Mouse (Mus musculus): ENCODE data around the gene Gart. TPM values are rescaled to one million over a fixed set of nuclear protein-coding genes. Genes with fewer than 3 reads are reported as not detected.
A peak's percentile ranks its signal among the peaks of the same experiment; 100 is the strongest.

The Gart gene
- polyA plus RNA-seq, 1 experiment from 2014 or later = 71.0 TPM

DNA sequence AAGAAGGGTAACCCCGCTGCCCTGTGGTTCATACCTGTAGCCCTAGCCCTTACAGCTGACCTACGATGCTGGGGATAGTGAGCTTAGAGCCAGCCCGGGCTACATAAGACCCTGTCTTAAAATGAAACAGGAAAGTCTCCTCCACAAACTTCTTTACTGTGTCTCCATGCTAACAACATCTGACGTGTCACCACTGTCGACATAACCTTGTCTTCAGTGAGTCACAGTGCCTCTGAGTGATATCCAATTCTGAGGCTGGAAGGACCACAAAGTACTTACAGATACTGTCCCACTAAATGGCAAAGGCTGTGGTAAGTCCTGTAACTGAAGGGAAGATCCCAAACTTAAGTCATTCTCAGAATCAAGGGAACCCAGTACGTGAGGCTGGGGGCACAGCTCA lies 60.5 kb downstream of the Gart start:
- TF ChIP-seq CTCF (IDR thresholded peaks at IDR 0.05; ENCODE audit: low read depth) = no peak
- no peaks in the 10 kb centered on the region for H3K27me3 ChIP-seq (ENCODE audit: insufficient read depth, low read length)
- H3K27ac ChIP-seq = no peak overlapping the region
- H3K4me3 ChIP-seq (replicated peaks; ENCODE audit: low read depth, low read length) = no peak overlapping the region
- H3K4me2 ChIP-seq (ENCODE audit: low read length) = no peak overlapping the region
- 0 out of 2 replicates have a peak, but pooled peaks cover 3% of the 10 kb centered on the region for H3K36me3 ChIP-seq (ENCODE audit: insufficient read depth, low read length)
- H3K9me3 ChIP-seq (replicated peaks; ENCODE audit: low read length) = no peaks in the 10 kb centered on the region
- WGBS = 92% methylated on average over 6 of the region's 6 CpGs
- ATAC-seq (replicated peaks; ENCODE audit: low FRiP score, low read depth) (no peak), DNase-seq (ENCODE audit: low spot score) (no peak)
- H3K9ac ChIP-seq (ENCODE audit: low read depth, low read length) = no peak overlapping the region
- peaks cover 8% of the 10 kb centered on the region; the same call in 1 of the 2 replicates for H3K4me1 ChIP-seq (replicated peaks; ENCODE audit: insufficient read depth, low read length)

DNA sequence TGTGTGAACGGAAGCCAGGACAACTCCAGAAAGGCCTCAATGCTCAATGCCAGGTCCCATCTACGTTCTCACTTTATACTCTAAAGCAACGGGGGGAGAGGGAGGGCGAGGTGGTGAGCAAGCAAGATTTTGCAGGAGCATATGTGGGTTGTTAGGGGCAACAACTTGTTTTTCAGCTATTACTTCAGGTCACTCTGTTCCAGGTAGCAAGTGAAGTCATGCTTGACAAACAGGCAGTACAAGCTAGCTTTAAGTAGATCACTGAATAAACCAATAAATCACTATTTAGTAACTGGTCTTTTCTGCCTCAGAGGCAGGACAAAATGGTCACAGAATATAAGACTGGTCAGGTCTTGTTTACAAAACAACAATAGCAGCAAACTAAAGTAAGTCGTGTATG lies 61.1 kb downstream of the Gart start:
- 0 out of 2 replicates have a peak, but pooled peaks cover 7% of the 10 kb centered on the region for H3K36me3 ChIP-seq (ENCODE audit: insufficient read depth, low read length)
- peaks cover 7% of the 10 kb centered on the region; the same call in 1 of the 2 replicates for H3K4me1 ChIP-seq (replicated peaks; ENCODE audit: insufficient read depth, low read length)
- no peaks in the 10 kb centered on the region for H3K9me3 ChIP-seq (replicated peaks; ENCODE audit: low read length)
- H3K9ac ChIP-seq (ENCODE audit: low read depth, low read length) = no peak overlapping the region
- no peak overlapping the region for H3K4me2 ChIP-seq (ENCODE audit: low read length)
- H3K4me3 ChIP-seq (replicated peaks; ENCODE audit: low read depth, low read length) = no peak overlapping the region
- no peak for TF ChIP-seq CTCF (IDR thresholded peaks at IDR 0.05; ENCODE audit: low read depth)
- DNase-seq (ENCODE audit: low spot score) = no peak
- 69% methylated on average over 5 of the region's 5 CpGs for WGBS
- peak; percentile 70 for ATAC-seq (replicated peaks; ENCODE audit: low FRiP score, low read depth)
- no peaks in the 10 kb centered on the region for H3K27me3 ChIP-seq (ENCODE audit: insufficient read depth, low read length)
- peak overlapping the region; percentile 47; the same call in 1 of the 2 replicates for H3K27ac ChIP-seq

- TF ChIP-seq CTCF (IDR thresholded peaks at IDR 0.05; ENCODE audit: low read depth) = peak; percentile 74
- H3K27me3 ChIP-seq (ENCODE audit: insufficient read depth, low read length) = no peaks in the 10 kb centered on the region
- 74% methylated on average over 2 of the region's 2 CpGs for WGBS
- no peak overlapping the region for H3K4me2 ChIP-seq (ENCODE audit: low read length)
- no peak overlapping the region for H3K27ac ChIP-seq
- peak; percentile 50 for DNase-seq (ENCODE audit: low spot score)
- H3K4me3 ChIP-seq (replicated peaks; ENCODE audit: low read depth, low read length) = no peak overlapping the region
- no peak overlapping the region for H3K9ac ChIP-seq (ENCODE audit: low read depth, low read length)
- no peaks in the 10 kb centered on the region for H3K4me1 ChIP-seq (replicated peaks; ENCODE audit: insufficient read depth, low read length)
- no peaks in the 10 kb centered on the region for H3K9me3 ChIP-seq (replicated peaks; ENCODE audit: low read length)
- 0 out of 2 replicates have a peak, but pooled peaks cover 8% of the 10 kb centered on the region for H3K36me3 ChIP-seq (ENCODE audit: insufficient read depth, low read length)
- ATAC-seq (replicated peaks; ENCODE audit: low FRiP score, low read depth) = no peak
Observed at GRCm38 (mm10) chr16:91582307-91582706, 64.4 kb downstream of the Gart start.

DNA sequence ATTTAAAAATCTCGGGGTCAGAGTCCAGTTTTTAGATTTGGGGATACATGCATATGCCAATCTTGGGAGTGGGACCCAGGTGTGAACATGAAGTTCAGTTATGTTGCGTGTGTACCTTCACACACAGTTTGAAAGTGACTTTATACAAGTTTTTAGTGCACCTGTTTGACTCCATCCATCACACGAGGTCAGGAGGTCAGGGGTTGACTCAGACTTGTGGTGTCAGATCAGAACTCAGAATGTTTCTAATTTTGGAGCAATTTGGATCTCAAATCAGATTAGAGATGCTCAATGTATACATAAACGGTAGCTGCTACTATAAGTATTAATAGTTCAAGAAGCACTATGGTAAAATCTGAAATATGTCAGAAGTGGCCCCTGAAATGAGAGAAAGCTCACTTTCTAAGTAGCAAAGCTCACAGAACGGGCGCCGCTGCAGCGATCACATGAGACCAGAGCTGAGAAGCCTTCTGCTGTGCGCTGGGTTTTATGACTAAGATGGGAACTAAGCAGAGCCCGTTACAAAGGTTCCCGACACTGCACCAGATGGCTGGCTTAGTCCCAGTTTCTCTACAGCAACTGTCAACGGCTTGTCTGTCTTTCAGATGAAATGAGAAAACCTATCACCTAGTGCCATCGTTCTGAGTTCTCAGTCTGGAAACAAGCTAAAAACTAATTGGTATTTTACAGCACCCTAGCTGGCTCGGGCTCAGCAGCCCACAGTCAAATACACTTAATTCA lies 67.6 kb downstream of the Gart start:
- Histone ChIP-seq H3K27ac (no peak overlapping the region), H3K4me2 (ENCODE audit: low read length) (no peak overlapping the region), H3K4me3 (replicated peaks; ENCODE audit: low read depth, low read length) (no peak overlapping the region), H3K4me1 (replicated peaks; ENCODE audit: insufficient read depth, low read length) (no peaks in the 10 kb centered on the region), H3K27me3 (ENCODE audit: insufficient read depth, low read length) (no peaks in the 10 kb centered on the region), H3K36me3 (ENCODE audit: insufficient read depth, low read length) (0 out of 2 replicates have a peak, but pooled peaks cover 16% of the 10 kb centered on the region), H3K9me3 (replicated peaks; ENCODE audit: low read length) (no peaks in the 10 kb centered on the region), H3K9ac (ENCODE audit: low read depth, low read length) (no peak overlapping the region)
- 66% methylated on average over 14 of the region's 14 CpGs for WGBS
- no peak for DNase-seq (ENCODE audit: low spot score)
- TF ChIP-seq CTCF (IDR thresholded peaks at IDR 0.05; ENCODE audit: low read depth) = no peak
- no peak for ATAC-seq (replicated peaks; ENCODE audit: low FRiP score, low read depth)

DNA sequence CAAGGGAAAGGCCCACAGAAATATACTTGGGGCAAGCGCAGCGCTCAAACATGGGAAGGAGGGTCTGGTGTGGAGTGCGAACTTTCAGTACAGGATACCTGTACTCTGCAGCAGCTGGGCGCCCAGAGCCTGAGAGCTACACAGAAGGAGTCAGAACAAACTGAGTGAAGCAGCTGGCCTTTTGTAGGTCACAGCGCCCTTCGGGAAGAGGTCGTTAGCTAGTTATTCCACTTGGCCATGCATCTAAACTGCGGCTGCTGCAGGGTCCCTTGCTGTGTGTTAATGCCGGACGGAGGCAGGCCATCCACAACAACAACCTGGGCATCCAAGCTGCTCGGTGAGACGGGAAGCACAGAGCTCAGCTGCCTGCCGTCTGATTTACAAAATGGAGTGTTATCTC lies 71.6 kb downstream of the Gart start:
- Histone ChIP-seq H3K4me2 (ENCODE audit: low read length) (no peak overlapping the region), H3K9ac (ENCODE audit: low read depth, low read length) (no peak overlapping the region), H3K27ac (peak overlapping the region; percentile 8; the same call in 1 of the 2 replicates), H3K4me3 (replicated peaks; ENCODE audit: low read depth, low read length) (no peak overlapping the region), H3K4me1 (replicated peaks; ENCODE audit: insufficient read depth, low read length) (no peaks in the 10 kb centered on the region), H3K9me3 (replicated peaks; ENCODE audit: low read length) (no peaks in the 10 kb centered on the region), H3K36me3 (ENCODE audit: insufficient read depth, low read length) (0 out of 2 replicates have a peak, but pooled peaks cover 9% of the 10 kb centered on the region), H3K27me3 (ENCODE audit: insufficient read depth, low read length) (no peaks in the 10 kb centered on the region)
- WGBS = 71% methylated on average over 13 of the region's 13 CpGs
- ATAC-seq (replicated peaks; ENCODE audit: low FRiP score, low read depth) (no peak), DNase-seq (ENCODE audit: low spot score) (no peak)
- TF ChIP-seq CTCF (IDR thresholded peaks at IDR 0.05; ENCODE audit: low read depth) = no peak

Other genes with a start within 250 kb of the Gart start
- gene Il10rb, start 240.8 kb downstream of the Gart start, polyA plus RNA-seq (2015; fragmentation: Nextera tagmentation; extraction: Ambion mirVana) = 44.6 and 46.1 TPM in 2 replicates
- gene Ifnar1, start 161.7 kb downstream of the Gart start, polyA plus RNA-seq (2015; fragmentation: Nextera tagmentation; extraction: Ambion mirVana) = 33.5 and 37.1 TPM in 2 replicates
- 42.6 and 51.1 TPM in 2 replicates for gene Ifngr2, start 99.9 kb downstream of the Gart start, polyA plus RNA-seq (2015; fragmentation: Nextera tagmentation; extraction: Ambion mirVana)
- gene Tmem50b, start 49.2 kb downstream of the Gart start, polyA plus RNA-seq (2015; fragmentation: Nextera tagmentation; extraction: Ambion mirVana) = 42.3 and 45.0 TPM in 2 replicates
- gene Dnajc28, start 27.9 kb downstream of the Gart start, polyA plus RNA-seq (2015; fragmentation: Nextera tagmentation; extraction: Ambion mirVana) = 4.4 and 4.5 TPM in 2 replicates
- 108 and 112 TPM in 2 replicates for gene Son, start 554 bp upstream of the Gart start, polyA plus RNA-seq (2015; fragmentation: Nextera tagmentation; extraction: Ambion mirVana)
- 10.6 and 12.6 TPM in 2 replicates for gene Donson, start 41.8 kb upstream of the Gart start, polyA plus RNA-seq (2015; fragmentation: Nextera tagmentation; extraction: Ambion mirVana)
- 74.6 and 74.8 TPM in 2 replicates for gene Cryzl1, start 82.0 kb upstream of the Gart start, polyA plus RNA-seq (2015; fragmentation: Nextera tagmentation; extraction: Ambion mirVana)
- 14.4 and 15.7 TPM in 2 replicates for gene Itsn1, start 82.3 kb upstream of the Gart start, polyA plus RNA-seq (2015; fragmentation: Nextera tagmentation; extraction: Ambion mirVana)

All from kidney, postnatal 0 days (tissue).